Mouse (Mus musculus) spleen, postnatal 10 days (tissue): ENCODE results near the gene Smpdl3a.
A peak's percentile ranks its signal among the peaks of the same experiment; 100 is the strongest.

Experiments
- DNase-seq, 2 experiments: peaks; one replicate each; pipeline ENCODE4 v3.0.0; 2021 to 2022; ENCODE audit warnings: low spot score in 2 of 2

Smpdl3a gene

GRCm38 (mm10) chr10:57819209-57819608, 25.1 kb downstream of the Smpdl3a start:
- no peak for DNase-seq

- no peak for DNase-seq
These were observed 28.3 kb downstream of the Smpdl3a start for GRCm38 (mm10) chr10:57822473-57822872.

- no peak for DNase-seq
These were observed 34.5 kb downstream of the Smpdl3a start for GRCm38 (mm10) chr10:57828649-57829048.

- DNase-seq, result no peak
These were observed 35.5 kb downstream of the Smpdl3a start for GRCm38 (mm10) chr10:57829621-57830020.

GRCm38 (mm10) chr10:57835094-57835493, 41.0 kb downstream of the Smpdl3a start:
- DNase-seq, result no peak

GRCm38 (mm10) chr10:57835982-57836381, 41.8 kb downstream of the Smpdl3a start:
- DNase-seq, result no peak

- peak; percentile 8 to 50 for DNase-seq
These were observed 47.7 kb downstream of the Smpdl3a start for GRCm38 (mm10) chr10:57841638-57842509.

- peak in 1 of 2 experiments; percentile 19 for DNase-seq
These were observed 54.0 kb downstream of the Smpdl3a start for GRCm38 (mm10) chr10:57847916-57848682.
